Mouse (Mus musculus): ENCODE measurements at regions not wholly inside any gene's neighbourhood (a gene's known extent, or its start where the extent isn't known, plus 50 kb on each side); places are given as distances from the start of the nearest gene placed in this dataset.

DNA sequence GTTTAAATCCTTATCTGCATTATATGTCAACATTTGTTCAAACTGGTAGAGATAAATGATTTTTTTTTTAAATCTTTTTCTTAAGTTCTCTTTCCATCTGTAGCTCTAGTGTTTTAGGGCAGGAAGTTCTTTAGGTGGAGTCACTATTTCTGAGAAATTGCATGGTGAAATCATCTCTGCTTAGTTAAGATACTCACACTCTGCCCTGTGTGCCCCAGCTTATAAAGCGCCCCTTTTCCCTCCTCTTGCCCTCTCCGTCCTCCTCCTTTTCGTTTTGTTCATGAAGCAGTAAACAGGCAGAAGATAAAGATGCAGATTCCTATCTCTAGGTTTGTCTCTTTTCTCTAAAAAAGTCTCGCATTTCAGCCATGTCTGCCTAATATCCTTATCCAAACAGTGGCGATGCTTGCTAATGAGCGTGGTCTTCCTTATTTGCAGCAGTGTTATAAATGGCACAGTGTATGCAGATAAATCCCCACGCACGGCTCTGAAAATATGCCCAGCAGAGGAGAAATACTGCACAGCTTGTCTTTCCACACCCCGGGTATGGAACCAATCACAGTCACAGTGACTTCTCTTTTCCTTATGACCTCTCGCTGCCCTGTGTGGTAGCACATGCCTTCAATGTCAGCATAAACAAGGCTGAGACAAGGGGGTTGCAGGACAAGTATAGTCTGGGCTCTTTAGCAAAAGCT lies 852.7 kb downstream of the 5730522E02Rik start:
- Histone ChIP-seq H3K4me1 (ENCODE audit: control insufficient read depth, insufficient read depth, low read length) (peaks cover 9% of the 10 kb centered on the region), H3K27me3 (replicated peaks; ENCODE audit: control insufficient read depth, insufficient read depth, low read length) (no peaks in the 10 kb centered on the region), H3K4me2 (ENCODE audit: low read depth, low read length) (peak overlapping the region; percentile 57), H3K9ac (ENCODE audit: low read depth, low read length) (no peak overlapping the region; the same call in 1 of the 2 replicates), H3K36me3 (ENCODE audit: control insufficient read depth, insufficient read depth, low read length) (no peaks in the 10 kb centered on the region), H3K4me3 (ENCODE audit: low read length) (peak overlapping the region; percentile 15; the same call in 1 of the 2 replicates), H3K9me3 (ENCODE audit: control insufficient read depth, low read length) (no peaks in the 10 kb centered on the region), H3K27ac (ENCODE audit: low read length) (no peak overlapping the region)
- WGBS, result 7% methylated on average over 10 of the region's 10 CpGs
- ATAC-seq, result no peak

DNA sequence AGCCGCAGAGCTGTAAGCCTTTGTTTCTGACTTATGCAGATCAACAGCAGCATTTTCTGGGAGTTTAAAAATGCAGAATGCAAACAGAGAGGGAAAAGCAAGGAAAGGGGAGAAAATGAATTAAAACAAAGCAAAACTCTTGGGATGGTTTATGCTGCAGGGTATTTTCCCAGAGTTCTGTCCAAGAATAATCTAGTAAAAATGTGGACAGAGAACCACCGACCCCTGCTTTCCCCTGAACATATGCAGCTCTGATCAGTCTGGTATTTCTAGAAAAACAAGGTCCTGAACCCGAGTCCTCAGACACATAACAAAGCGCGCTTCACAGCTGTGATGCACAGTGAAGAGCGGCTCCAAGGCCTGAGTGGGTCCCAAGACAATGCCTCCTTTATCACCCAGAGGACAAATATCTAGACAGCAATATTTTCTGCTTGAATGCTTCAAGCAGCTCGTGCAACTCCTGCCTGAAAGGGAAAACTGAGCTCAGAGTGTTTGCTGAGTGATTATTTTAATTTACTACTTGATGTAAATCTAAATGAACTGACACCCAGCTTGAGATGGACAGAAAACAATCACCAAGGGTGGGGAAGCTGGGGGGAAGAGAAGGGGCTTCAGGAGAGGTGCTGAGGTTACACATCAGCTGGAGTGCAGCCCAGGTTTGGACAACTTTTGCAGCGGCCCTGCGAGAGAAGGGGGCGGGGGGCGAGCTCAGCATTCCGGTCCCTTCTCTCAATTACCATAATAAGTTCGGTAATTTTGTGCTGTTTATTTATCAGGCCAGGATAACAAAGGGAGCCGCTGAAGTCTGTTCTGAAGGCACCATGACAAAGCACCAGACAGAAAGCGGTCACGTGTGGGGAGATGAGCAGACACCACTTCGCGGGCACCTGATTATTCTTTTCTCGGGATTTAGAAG lies 853.6 kb downstream of the 5730522E02Rik start:
- Histone ChIP-seq H3K27me3 (replicated peaks; ENCODE audit: control insufficient read depth, insufficient read depth, low read length) (no peaks in the 10 kb centered on the region), H3K36me3 (ENCODE audit: control insufficient read depth, insufficient read depth, low read length) (no peaks in the 10 kb centered on the region), H3K4me2 (ENCODE audit: low read depth, low read length) (peak overlapping the region; percentile 57), H3K4me1 (ENCODE audit: control insufficient read depth, insufficient read depth, low read length) (peaks cover 9% of the 10 kb centered on the region), H3K27ac (ENCODE audit: low read length) (no peak overlapping the region), H3K9me3 (ENCODE audit: control insufficient read depth, low read length) (no peaks in the 10 kb centered on the region), H3K4me3 (ENCODE audit: low read length) (peak overlapping the region; percentile 15), H3K9ac (ENCODE audit: low read depth, low read length) (no peak overlapping the region)
- WGBS, result 10% methylated on average over 19 of the region's 19 CpGs
- ATAC-seq, result peak; percentile 53; the same call in 1 of the 2 replicates

DNA sequence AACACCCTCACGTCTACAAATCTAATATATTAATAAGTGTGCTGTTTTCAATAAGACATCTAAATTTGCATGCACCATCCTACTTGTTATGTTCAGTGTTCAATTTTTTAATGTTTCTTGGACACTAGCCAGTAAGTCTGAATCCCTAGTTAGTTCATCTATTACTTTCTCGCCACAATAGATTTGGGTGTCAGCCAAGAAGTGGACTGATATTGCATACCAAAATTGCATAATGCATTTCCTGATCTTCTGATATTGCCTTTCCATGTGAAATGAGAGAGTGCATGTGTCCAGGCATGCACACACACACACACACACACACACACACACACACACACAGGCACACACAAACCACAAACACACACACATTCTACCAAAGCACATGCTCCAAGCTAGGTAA lies 874.9 kb downstream of the 5730522E02Rik start:
- H3K4me3 ChIP-seq (ENCODE audit: low read length), result no peak overlapping the region

DNA sequence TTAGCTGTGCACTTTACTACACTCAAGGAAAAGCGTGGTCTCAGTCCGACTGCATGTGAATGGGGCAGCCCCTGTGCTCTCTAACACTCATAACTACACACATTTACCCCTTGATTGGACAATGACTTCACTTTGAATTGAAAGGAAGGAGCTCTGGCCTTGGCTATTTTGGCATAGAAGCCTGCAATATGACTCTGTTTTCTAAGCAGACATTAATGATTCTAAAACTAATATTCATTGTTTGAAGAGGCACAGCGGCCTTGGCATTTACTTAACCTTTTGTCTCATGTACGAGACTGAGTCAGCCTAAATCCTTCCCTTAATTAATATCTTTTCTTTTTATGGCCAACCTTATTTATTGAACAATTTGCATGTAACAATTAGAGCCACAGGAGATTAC lies 879.9 kb downstream of the 5730522E02Rik start:
- Histone ChIP-seq H3K4me2 (ENCODE audit: low read depth, low read length) (no peak overlapping the region), H3K9ac (ENCODE audit: low read depth, low read length) (no peak overlapping the region), H3K36me3 (ENCODE audit: control insufficient read depth, insufficient read depth, low read length) (no peaks in the 10 kb centered on the region), H3K27me3 (replicated peaks; ENCODE audit: control insufficient read depth, insufficient read depth, low read length) (no peaks in the 10 kb centered on the region), H3K4me1 (ENCODE audit: control insufficient read depth, insufficient read depth, low read length) (no peaks in the 10 kb centered on the region), H3K4me3 (ENCODE audit: low read length) (no peak overlapping the region), H3K9me3 (ENCODE audit: control insufficient read depth, low read length) (no peaks in the 10 kb centered on the region), H3K27ac (ENCODE audit: low read length) (no peak overlapping the region)
- 65% methylated on average over 4 of the region's 4 CpGs for WGBS
- no peak for ATAC-seq

More for the DNA sequence above, 874.9 kb downstream of the 5730522E02Rik start:
- H3K36me3 ChIP-seq (ENCODE audit: control insufficient read depth, insufficient read depth, low read length), result no peaks in the 10 kb centered on the region
- H3K4me1 ChIP-seq (ENCODE audit: control insufficient read depth, insufficient read depth, low read length), result no peaks in the 10 kb centered on the region
- no peak for ATAC-seq
- WGBS, result 58% methylated on average over 2 of the region's 2 CpGs
- no peaks in the 10 kb centered on the region for H3K27me3 ChIP-seq (replicated peaks; ENCODE audit: control insufficient read depth, insufficient read depth, low read length)
- no peak overlapping the region for H3K9ac ChIP-seq (ENCODE audit: low read depth, low read length)
- H3K9me3 ChIP-seq (ENCODE audit: control insufficient read depth, low read length), result no peaks in the 10 kb centered on the region
- H3K27ac ChIP-seq (ENCODE audit: low read length), result no peak overlapping the region
- H3K4me2 ChIP-seq (ENCODE audit: low read depth, low read length), result no peak overlapping the region

DNA sequence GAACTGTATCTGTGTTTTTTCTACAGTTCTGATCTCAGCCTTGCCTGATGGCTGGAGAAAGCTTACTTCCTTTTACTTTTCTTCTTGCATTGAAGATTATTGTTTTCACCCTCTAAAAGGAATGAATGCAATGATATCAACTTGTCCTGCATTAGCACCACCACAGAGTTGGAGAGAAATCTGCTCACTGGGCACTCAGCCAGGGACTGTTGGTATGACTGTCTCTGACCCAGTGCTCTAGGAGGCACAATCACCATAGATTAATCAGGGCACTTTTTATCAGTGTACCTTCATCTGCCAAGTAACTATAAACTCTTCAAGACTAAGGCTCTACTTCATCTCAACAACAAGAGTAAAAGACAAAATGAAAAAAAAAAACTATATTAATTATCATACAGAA lies 888.1 kb downstream of the 5730522E02Rik start:
- no peaks in the 10 kb centered on the region for H3K36me3 ChIP-seq (ENCODE audit: control insufficient read depth, insufficient read depth, low read length)
- no peak overlapping the region for H3K4me3 ChIP-seq (ENCODE audit: low read length)
- no peak for ATAC-seq

DNA sequence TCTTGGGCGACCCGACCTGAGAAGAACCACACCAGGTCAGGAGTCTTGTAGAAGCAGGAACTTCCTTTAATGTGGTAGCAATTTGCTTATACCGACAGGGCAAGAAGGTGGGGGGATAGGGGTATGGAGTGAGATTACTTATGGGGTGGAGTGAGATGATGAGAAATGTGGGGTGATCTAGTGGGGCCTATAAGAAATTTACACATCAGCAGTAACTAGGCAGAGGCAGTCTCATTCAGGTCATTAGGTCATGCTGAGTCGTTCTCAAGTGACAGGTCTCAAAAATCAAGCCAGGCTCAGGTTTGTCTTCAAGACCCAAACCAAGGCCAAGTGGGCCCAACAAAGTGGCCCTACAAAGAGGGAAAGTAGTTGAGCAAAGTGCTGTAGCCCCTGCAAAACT lies 889.1 kb downstream of the 5730522E02Rik start:
- H3K4me1 ChIP-seq (ENCODE audit: control insufficient read depth, insufficient read depth, low read length), result no peaks in the 10 kb centered on the region
- no peak overlapping the region for H3K27ac ChIP-seq (ENCODE audit: low read length)
- no peaks in the 10 kb centered on the region for H3K36me3 ChIP-seq (ENCODE audit: control insufficient read depth, insufficient read depth, low read length)
- H3K27me3 ChIP-seq (replicated peaks; ENCODE audit: control insufficient read depth, insufficient read depth, low read length), result no peaks in the 10 kb centered on the region
- no peak overlapping the region for H3K9ac ChIP-seq (ENCODE audit: low read depth, low read length)
- no peak overlapping the region for H3K4me2 ChIP-seq (ENCODE audit: low read depth, low read length)
- ATAC-seq, result no peak
- no peak overlapping the region for H3K4me3 ChIP-seq (ENCODE audit: low read length)
- H3K9me3 ChIP-seq (ENCODE audit: control insufficient read depth, low read length), result no peaks in the 10 kb centered on the region
- WGBS, result 87% methylated on average over 4 of the region's 4 CpGs

More for the DNA sequence above, 888.1 kb downstream of the 5730522E02Rik start:
- Histone ChIP-seq H3K4me1 (ENCODE audit: control insufficient read depth, insufficient read depth, low read length) (no peaks in the 10 kb centered on the region), H3K27me3 (replicated peaks; ENCODE audit: control insufficient read depth, insufficient read depth, low read length) (no peaks in the 10 kb centered on the region), H3K9me3 (ENCODE audit: control insufficient read depth, low read length) (no peaks in the 10 kb centered on the region), H3K4me2 (ENCODE audit: low read depth, low read length) (no peak overlapping the region), H3K9ac (ENCODE audit: low read depth, low read length) (no peak overlapping the region), H3K27ac (ENCODE audit: low read length) (no peak overlapping the region)

DNA sequence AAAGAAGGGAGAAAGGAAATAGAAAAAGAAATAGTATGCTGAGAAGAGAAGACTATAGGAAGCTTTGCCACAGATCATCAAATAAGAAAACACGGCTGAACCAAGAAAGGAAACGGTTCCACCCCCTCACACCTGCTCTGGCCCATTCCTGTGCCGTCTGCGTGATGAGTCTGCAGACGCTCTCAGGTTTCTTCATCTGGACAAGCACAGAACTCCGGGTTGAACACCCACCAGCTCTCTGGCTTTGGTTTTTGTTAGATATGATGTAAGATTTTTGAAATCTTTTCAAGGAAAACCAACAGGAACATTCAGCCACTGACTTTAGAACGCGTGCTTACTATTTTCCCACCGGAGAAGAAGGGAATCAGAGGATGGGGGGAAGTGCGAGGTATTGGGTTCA lies 895.9 kb downstream of the 5730522E02Rik start:
- Histone ChIP-seq H3K4me1 (ENCODE audit: control insufficient read depth, insufficient read depth, low read length) (no peaks in the 10 kb centered on the region), H3K4me2 (ENCODE audit: low read depth, low read length) (no peak overlapping the region), H3K4me3 (ENCODE audit: low read length) (no peak overlapping the region), H3K9me3 (ENCODE audit: control insufficient read depth, low read length) (no peaks in the 10 kb centered on the region), H3K9ac (ENCODE audit: low read depth, low read length) (no peak overlapping the region), H3K27ac (ENCODE audit: low read length) (no peak overlapping the region), H3K36me3 (ENCODE audit: control insufficient read depth, insufficient read depth, low read length) (no peaks in the 10 kb centered on the region), H3K27me3 (replicated peaks; ENCODE audit: control insufficient read depth, insufficient read depth, low read length) (no peaks in the 10 kb centered on the region)
- WGBS, result 74% methylated on average over 10 of the region's 10 CpGs
- ATAC-seq, result no peak

DNA sequence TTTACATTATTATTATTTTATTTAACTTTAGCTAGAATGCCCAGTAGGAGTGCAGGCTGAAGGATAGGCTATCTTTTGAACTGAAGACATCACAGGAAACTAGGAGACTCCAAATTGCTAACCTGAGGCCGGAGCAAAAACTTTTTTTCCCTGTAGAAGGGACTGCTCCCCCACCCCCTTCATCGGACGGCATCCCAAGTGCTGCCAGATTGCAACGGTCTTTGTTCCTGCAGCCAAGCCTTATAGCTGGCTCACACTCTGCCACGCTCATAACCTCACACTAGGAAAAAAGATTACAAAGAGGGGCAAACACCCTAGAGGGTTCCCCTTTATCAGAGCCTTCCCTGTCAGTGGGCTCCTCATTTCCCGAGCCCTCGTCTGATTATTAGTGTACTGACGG lies 896.7 kb downstream of the 5730522E02Rik start:
- ATAC-seq, result no peak

DNA sequence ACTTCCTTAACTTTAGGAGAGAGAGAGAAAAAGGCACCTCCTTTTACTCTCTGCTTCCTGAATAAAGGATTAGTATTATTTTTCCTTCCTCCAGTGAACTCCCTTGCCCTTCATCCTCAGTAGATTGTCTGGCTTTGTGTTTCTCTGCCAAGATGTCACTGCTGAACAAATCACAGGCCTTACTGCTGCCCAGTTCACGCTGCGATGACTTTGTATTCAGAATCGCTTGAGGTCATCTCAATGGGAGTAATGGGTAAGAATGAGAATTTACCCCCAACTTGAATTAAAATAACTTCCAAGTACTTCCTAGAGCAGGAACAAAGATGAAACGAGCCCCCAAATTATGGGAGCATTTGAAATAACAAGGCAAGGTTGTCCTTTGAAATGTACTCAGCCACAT lies 897.3 kb downstream of the 5730522E02Rik start:
- ATAC-seq, result no peak
- no peak overlapping the region for H3K4me3 ChIP-seq (ENCODE audit: low read length)
- WGBS, result 48% methylated on average over 4 of the region's 4 CpGs

More for the DNA sequence above, 896.7 kb downstream of the 5730522E02Rik start:
- H3K4me2 ChIP-seq (ENCODE audit: low read depth, low read length), result no peak overlapping the region
- no peaks in the 10 kb centered on the region for H3K4me1 ChIP-seq (ENCODE audit: control insufficient read depth, insufficient read depth, low read length)
- H3K4me3 ChIP-seq (ENCODE audit: low read length), result no peak overlapping the region
- no peaks in the 10 kb centered on the region for H3K9me3 ChIP-seq (ENCODE audit: control insufficient read depth, low read length)
- H3K9ac ChIP-seq (ENCODE audit: low read depth, low read length), result no peak overlapping the region
- H3K27me3 ChIP-seq (replicated peaks; ENCODE audit: control insufficient read depth, insufficient read depth, low read length), result no peaks in the 10 kb centered on the region
- no peak overlapping the region for H3K27ac ChIP-seq (ENCODE audit: low read length)
- no peaks in the 10 kb centered on the region for H3K36me3 ChIP-seq (ENCODE audit: control insufficient read depth, insufficient read depth, low read length)
- WGBS, result 53% methylated on average over 8 of the region's 8 CpGs

More for the DNA sequence above, 897.3 kb downstream of the 5730522E02Rik start:
- no peaks in the 10 kb centered on the region for H3K27me3 ChIP-seq (replicated peaks; ENCODE audit: control insufficient read depth, insufficient read depth, low read length)
- H3K9ac ChIP-seq (ENCODE audit: low read depth, low read length), result no peak overlapping the region
- no peaks in the 10 kb centered on the region for H3K4me1 ChIP-seq (ENCODE audit: control insufficient read depth, insufficient read depth, low read length)
- H3K9me3 ChIP-seq (ENCODE audit: control insufficient read depth, low read length), result no peaks in the 10 kb centered on the region
- no peak overlapping the region for H3K4me2 ChIP-seq (ENCODE audit: low read depth, low read length)
- no peak overlapping the region for H3K27ac ChIP-seq (ENCODE audit: low read length)
- no peaks in the 10 kb centered on the region for H3K36me3 ChIP-seq (ENCODE audit: control insufficient read depth, insufficient read depth, low read length)

Data from intestine, embryonic 16.5 days (tissue).